Mouse (Mus musculus) T-helper 1 cell (primary cell): ENCODE measurements around the gene Inca1.

Experiments
- in situ Hi-C: fragments of 300-600 bp; cut with MboI, MseI; formaldehyde crosslinking; loops from one replicate; pipeline ENCODE4 v1.15.1; 2025; ENCODE audit warnings: high pct_unique_total_duplicates

Gene Inca1

GRCm38 (mm10) chr11:70669582-70670345, 30.2 kb downstream of the Inca1 start:
- in situ Hi-C loops: loop anchor here (5.0 kb wide), 1 partner anchor 52 kb away; the partner anchor contains the start of genes 4930544D05Rik and Chrne

GRCm38 (mm10) chr11:70668771-70669505, 31.0 kb downstream of the Inca1 start, which contains the start of gene Spag7:
Gene Spag7, minus strand, starts transcription at chr11:70669416.
- in situ Hi-C loops: loop anchor here (5.0 kb wide), 1 partner anchor 52 kb away; the partner anchor contains the start of genes 4930544D05Rik and Chrne

- in situ Hi-C loops: loop anchor here (5.0 kb wide), 1 partner anchor 51 kb away; the partner anchor contains the start of genes 4930544D05Rik and Chrne
Observed at GRCm38 (mm10) chr11:70668335-70668770, 31.6 kb downstream of the Inca1 start.

- in situ Hi-C loops: loop anchor here (5.0 kb wide), 1 partner anchor 50 kb away; the partner anchor contains the start of genes 4930544D05Rik and Chrne
Observed at GRCm38 (mm10) chr11:70667271-70668150, 32.4 kb downstream of the Inca1 start.

DNA sequence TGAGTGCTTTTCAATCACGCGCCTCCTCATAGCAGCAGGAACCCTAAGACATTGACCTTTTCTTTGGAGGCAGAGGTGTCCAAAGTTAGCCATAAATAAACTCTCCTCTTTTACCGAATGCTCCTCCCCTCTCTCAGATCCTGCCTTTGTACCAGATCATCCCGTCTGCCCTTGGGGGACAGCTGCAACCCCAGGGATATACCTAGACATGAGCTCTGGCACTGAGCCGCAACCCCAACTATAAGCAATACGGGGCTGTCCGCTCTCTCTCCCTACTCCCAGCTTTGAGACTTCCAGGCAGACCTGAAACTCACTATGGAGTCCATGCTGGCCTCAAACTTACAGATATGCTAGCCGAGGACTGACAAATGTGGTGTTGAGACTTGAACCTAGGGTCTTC, 33.3 kb downstream of the Inca1 start:
- in situ Hi-C loops: loop anchor here (5.0 kb wide), 1 partner anchor 49 kb away; the partner anchor contains the start of genes 4930544D05Rik and Chrne

DNA sequence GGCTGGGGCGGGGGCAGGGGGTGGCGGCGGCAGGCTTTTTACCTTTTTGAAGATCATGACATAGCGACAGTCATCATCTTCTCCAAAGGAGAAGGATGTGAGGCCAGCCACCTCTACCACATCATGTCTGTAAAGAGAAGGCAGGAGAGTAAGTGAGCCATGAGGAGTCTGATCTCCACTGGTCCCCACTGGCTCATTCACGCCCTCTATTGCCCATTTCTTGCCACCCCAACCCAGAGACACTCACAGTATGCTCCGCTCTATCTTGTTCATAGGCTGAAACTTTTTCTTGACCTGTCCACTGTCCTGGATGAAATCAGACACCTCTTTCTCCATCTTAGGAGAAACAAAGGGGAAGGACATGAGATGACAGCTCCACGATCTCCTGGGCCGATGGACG, 35.2 kb downstream of the Inca1 start:
- in situ Hi-C loops: loop anchor here (5.0 kb wide), 1 partner anchor 47 kb away; the partner anchor contains the start of genes 4930544D05Rik and Chrne

- in situ Hi-C loops: no loop called here
Observed at GRCm38 (mm10) chr11:70663957-70664356, 36.0 kb downstream of the Inca1 start.

DNA sequence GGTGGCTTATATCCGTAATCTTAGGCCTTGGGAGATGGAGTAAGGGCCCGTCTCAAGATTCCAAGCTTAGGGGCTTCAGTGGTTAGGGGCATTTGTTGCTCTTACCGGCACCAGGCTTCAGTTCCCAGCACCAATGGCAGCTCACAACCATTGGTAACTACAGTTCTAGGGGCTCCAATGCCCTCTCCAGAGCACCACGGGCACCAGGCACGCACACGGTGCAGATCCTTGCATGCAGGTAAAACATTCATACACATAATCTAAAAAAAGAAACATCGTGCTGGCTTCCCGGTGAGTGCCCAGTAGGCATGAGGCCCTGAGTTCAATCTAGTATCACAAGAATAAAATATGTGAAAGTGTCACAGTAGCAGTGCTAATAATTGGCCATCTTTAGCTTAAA, 36.9 kb downstream of the Inca1 start:
- in situ Hi-C loops: no loop called here

DNA sequence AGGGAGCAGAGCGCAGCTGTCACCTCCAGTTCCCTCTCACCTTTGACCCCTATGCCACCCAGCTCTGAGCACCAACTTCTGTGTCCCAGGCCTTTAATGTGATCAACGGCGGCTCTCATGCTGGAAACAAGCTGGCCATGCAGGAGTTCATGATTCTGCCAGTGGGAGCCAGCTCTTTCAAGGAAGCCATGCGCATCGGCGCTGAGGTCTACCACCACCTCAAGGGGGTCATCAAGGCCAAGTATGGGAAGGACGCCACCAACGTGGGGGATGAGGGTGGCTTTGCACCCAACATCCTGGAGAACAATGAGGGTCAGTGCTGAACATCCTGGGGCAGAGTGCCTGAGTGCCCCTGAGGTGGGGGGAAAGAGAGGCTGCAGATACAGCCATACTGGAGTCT, 39.4 kb downstream of the Inca1 start:
- in situ Hi-C loops: no loop called here

- in situ Hi-C loops: no loop called here
Observed at GRCm38 (mm10) chr11:70658942-70659341, 41.0 kb downstream of the Inca1 start.

DNA sequence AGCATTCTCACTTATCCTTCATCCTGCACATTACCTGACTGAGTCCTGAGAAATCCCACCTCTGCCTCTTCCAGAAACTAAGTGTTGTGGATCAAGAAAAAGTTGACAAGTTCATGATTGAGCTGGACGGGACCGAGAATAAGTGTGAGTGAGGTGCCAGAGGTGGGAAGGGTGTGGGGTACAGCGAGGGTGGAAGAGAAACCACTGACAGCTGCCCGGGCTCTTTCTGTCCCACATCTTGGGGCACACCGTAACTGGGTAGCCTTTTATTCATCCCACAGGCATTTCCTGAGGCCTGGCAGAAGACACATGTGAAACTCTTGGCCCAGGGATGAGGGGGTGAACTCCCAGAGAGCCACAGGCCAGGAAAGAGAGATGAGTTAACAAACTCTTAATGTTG, 41.4 kb downstream of the Inca1 start:
- in situ Hi-C loops: no loop called here

DNA sequence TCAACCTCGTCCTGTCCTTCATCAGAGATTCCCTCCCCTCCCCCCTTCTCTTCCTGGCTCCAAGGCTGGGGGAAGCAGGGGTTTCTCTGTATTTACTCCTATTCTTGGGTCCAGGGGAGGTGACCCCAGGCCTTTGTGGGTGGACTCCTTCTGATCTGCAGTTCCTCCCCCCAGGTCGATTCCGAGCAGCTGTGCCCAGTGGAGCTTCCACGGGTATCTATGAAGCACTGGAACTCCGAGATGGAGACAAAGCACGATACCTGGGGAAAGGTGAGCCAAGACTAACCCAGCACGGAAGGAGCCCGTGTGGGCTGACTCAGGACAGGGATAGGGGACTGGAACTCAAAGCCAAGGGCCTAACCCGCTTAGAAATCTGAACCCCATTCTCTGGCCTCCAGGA, 42.0 kb downstream of the Inca1 start:
- in situ Hi-C loops: no loop called here

DNA sequence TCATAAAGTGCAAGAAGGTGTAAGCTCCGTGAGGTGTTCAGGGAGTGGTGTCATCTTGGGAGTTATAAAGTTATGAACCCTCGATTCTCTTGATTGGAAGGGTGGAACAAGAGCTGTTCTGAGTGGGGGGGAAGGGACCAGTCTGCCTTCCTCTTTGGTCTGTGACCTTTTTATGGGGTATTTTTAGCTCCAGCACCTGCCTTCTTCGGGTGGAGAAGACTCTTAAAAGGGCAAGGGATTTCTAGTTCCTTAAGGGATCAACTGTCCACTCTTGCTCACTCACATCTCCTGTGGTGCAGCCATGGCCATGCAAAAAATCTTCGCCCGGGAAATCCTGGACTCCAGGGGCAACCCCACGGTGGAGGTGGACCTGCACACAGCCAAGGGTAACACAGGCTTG, 42.4 kb downstream of the Inca1 start:
- in situ Hi-C loops: no loop called here

DNA sequence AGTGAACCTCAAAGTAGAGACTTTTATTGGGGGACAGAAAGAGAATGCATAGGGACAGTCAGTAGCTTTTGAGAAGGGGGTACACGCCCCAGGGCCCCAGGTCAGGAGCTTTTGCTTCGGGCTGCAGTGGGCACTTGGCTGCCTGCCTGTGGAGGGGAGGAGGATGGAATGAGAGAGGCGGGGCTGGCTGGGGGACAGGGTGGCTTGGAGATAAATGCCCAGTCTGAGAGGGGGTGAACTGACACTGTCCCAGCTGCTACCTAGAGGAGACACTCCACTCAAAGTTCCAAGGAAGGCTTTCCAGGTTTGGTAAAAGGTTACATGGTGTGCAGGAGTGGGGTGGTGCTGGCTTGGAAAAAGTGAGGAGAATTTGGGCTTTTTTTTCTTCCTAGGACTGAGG, 43.0 kb downstream of the Inca1 start, which contains the start of gene Eno3:
TSS of gene Eno3 (plus strand) at position 239 of the 400 bp plus-strand sequence.
- in situ Hi-C loops: no loop called here

DNA sequence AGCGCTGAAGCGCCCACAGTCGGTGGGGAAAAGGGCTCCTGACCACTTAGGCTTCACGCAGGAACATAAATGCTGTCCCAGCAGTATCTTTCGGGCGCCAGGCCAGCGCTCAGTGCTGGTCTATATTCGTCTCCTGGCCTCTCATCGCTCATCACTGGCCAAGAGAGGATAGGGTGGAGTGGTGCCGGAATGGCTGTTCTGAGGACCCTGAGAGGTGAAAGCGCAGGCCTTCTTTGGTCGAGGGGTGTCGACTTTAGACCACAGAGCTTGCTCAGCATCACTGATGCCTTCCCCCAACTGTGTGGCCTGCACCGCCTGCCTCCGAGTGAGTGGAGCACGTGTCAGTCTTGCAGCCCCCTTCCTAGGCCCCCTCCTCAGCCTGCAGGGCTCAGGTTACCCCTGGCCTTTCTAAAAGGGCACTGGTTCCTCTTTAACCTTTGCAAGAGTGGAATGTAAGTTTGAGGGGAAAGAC, 43.5 kb downstream of the Inca1 start:
- in situ Hi-C loops: no loop called here

DNA sequence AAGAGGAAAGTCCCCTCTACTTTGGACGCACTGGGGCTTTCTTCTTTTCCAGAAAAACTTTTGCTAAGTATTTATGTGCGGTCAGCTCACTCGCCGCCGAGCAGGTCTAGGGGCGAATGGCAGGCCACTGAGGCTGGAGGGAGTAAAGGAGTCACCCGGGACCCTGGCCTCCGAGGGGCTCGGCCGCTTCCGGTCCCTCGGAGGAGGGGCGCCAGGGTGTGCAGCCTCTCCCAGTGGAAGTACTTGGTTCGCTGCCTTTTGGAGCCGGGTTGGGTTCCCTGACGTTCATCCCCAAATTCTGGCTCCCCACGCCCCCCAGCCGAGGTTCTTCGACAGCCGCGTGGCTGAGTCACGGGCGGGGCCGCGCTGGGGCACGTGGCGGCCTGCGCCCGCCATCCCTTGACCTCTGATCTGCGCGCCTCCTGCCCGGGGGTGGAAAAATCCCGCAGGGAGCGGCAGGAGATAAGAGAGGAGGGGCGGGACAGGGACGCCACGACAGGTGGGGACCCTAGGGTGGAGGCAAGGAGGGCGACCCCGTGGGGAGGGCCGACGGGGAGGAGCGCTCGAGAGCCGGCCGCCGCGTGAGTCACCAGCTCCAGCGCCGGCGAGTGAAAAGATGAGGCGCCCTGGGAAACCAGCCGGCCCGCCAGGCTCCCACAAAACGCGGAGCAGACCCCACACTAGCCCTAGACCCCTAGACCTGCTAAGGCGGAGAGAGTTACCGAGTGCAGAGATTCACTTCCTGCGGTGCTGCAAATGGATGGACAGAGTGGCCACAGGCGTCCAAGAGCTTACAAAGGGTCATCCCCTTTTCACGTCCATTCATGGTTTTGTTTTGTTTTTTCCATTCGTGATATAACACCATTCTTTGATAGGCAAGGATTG, 44.1 kb downstream of the Inca1 start:
- in situ Hi-C loops: no loop called here

DNA sequence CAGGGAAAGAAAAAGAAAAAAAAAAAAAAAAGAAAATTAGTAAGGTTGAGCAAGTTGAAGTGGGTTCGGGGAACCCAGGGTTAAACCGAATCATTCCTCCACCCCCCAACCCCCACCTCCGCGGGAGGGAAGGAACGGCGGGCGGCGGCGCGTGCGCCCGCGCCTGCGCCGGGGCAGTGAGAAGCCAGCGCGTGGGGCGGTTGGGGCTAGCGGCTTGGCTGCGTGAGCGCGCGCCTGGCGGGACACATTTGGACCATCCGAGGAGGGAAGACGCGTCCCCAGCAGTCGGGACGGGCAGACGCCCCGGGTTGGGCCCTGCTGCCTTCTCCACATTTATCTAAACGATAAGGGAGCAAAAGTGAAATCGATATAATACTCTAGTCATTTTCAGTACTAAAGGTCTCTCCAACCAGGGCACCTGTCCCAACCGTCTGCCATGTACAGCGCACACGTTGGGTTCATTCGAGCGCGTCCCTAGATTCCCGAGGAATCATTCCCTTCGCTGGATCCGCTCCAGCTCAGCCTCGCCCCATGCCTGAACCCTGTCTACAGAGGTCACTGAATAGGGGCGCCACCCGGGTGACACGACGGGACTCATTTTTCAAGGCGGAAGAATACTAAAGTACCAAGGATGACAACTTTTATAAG, 44.9 kb downstream of the Inca1 start:
- in situ Hi-C loops: no loop called here

GRCm38 (mm10) chr11:70654198-70654922, 45.6 kb downstream of the Inca1 start, which contains the start of gene Pfn1:
Gene Pfn1, minus strand, starts transcription at chr11:70654644.
- in situ Hi-C loops: no loop called here
